Mouse (Mus musculus) right cerebral cortex, postnatal 10 days (tissue): ENCODE data around the gene Phex.
A peak's percentile ranks its signal among the peaks of the same experiment; 100 is the strongest.

Source experiments
- DNase-seq, 2 experiments: peaks; one replicate each; pipeline ENCODE4 v3.0.0; 2021; ENCODE audit warnings: low spot score in 2 of 2

The Phex gene

GRCm38 (mm10) chrX:157415212-157415611, at the start of gene Phex:
Gene Phex, minus strand, starts transcription at chrX:157415312.
- no peak for DNase-seq

- no peak for DNase-seq
These were observed 47.6 kb upstream of the Phex start for GRCm38 (mm10) chrX:157462716-157463115.

- DNase-seq = peak; percentile 44 to 69
These were observed 39.3 kb upstream of the Phex start for GRCm38 (mm10) chrX:157454430-157454829.

GRCm38 (mm10) chrX:157449000-157449399, 33.9 kb upstream of the Phex start:
- DNase-seq = no peak

- DNase-seq = no peak
These were observed 32.3 kb upstream of the Phex start for GRCm38 (mm10) chrX:157447431-157447830.

GRCm38 (mm10) chrX:157434768-157435167, 19.7 kb upstream of the Phex start:
- no peak for DNase-seq

- no peak for DNase-seq
These were observed 4.3 kb upstream of the Phex start for GRCm38 (mm10) chrX:157419451-157419850.

GRCm38 (mm10) chrX:157404919-157405318, 10.2 kb downstream of the Phex start:
- no peak for DNase-seq

- no peak for DNase-seq
These were observed 23.9 kb downstream of the Phex start for GRCm38 (mm10) chrX:157391241-157391640.

GRCm38 (mm10) chrX:157390102-157390501, 25.0 kb downstream of the Phex start:
- no peak for DNase-seq

- no peak for DNase-seq
These were observed 26.7 kb downstream of the Phex start for GRCm38 (mm10) chrX:157388419-157388818.

- DNase-seq = no peak
These were observed 28.1 kb downstream of the Phex start for GRCm38 (mm10) chrX:157387025-157387424.

GRCm38 (mm10) chrX:157378822-157379221, 36.3 kb downstream of the Phex start:
- DNase-seq = no peak

- no peak for DNase-seq
These were observed 37.7 kb downstream of the Phex start for GRCm38 (mm10) chrX:157377456-157377855.

- DNase-seq = no peak
These were observed 41.2 kb downstream of the Phex start for GRCm38 (mm10) chrX:157373873-157374272.

- no peak for DNase-seq
These were observed 45.9 kb downstream of the Phex start for GRCm38 (mm10) chrX:157369166-157369565.

- no peak for DNase-seq
These were observed 59.6 kb downstream of the Phex start for GRCm38 (mm10) chrX:157355521-157355920.

GRCm38 (mm10) chrX:157346201-157346600, 68.9 kb downstream of the Phex start:
- DNase-seq = no peak

GRCm38 (mm10) chrX:157334726-157335125, 80.4 kb downstream of the Phex start:
- no peak for DNase-seq

GRCm38 (mm10) chrX:157329821-157330220, 85.3 kb downstream of the Phex start:
- DNase-seq = no peak

GRCm38 (mm10) chrX:157328396-157328795, 86.7 kb downstream of the Phex start:
- DNase-seq = no peak

- no peak for DNase-seq
These were observed 87.4 kb downstream of the Phex start for GRCm38 (mm10) chrX:157327756-157328155.

GRCm38 (mm10) chrX:157324396-157324795, 90.7 kb downstream of the Phex start:
- DNase-seq = no peak

- no peak for DNase-seq
These were observed 104.8 kb downstream of the Phex start for GRCm38 (mm10) chrX:157310331-157310730.

GRCm38 (mm10) chrX:157308171-157308570, 106.9 kb downstream of the Phex start:
- no peak for DNase-seq
